ENCODE assay signal across 8 mouse cellular contexts in genomic region chr6:72366844-72367443, GRCm38 (mm10). TPM values are rescaled to one million over a fixed set of nuclear protein-coding genes. Genes with fewer than 3 reads are reported as not detected.
DNase-seq lines count a peak whose midpoint lies in the region; ATAC-seq and TF ChIP-seq lines count a peak whose summit lies in the region.

Gene Rnf181 (minus strand): TSS chr6:72366956.

- WGBS in kidney, postnatal 0 days: 80% methylated on average over 4 of the region's 4 CpGs
- WGBS in midbrain, embryonic 13.5 days: 74% methylated on average over 4 of the region's 4 CpGs

- TF ChIP-seq POLR2A in bone marrow macrophage, adult 2 months (IDR thresholded peaks at IDR 0.05; ENCODE audit: borderline replicate concordance, low read depth, low read length): no peak

- no peaks in the 10 kb centered on the region for H3K9me3 ChIP-seq in kidney, postnatal 0 days (replicated peaks; ENCODE audit: low read length)
- H3K9me3 ChIP-seq in midbrain, embryonic 13.5 days: no peaks in the 10 kb centered on the region

- no peak within 1 kb of the TSS for H3K27ac ChIP-seq in kidney, postnatal 0 days
- no peak within 1 kb of the TSS for H3K27ac ChIP-seq in bone marrow macrophage, adult 2 months (ENCODE audit: insufficient read depth, low read depth, low read length)
- no peak within 1 kb of the TSS for H3K27ac ChIP-seq in midbrain, embryonic 13.5 days

- H3K9ac ChIP-seq in kidney, postnatal 0 days (ENCODE audit: low read depth, low read length): no peak within 1 kb of the TSS
- H3K9ac ChIP-seq in midbrain, embryonic 13.5 days (replicated peaks): no peak within 1 kb of the TSS

- H3K4me2 ChIP-seq in kidney, postnatal 0 days (ENCODE audit: low read length): no peak within 1 kb of the TSS
- no peak within 1 kb of the TSS for H3K4me2 ChIP-seq in midbrain, embryonic 13.5 days (replicated peaks)

- no peaks in the 10 kb centered on the region for H3K27me3 ChIP-seq in kidney, postnatal 0 days (ENCODE audit: insufficient read depth, low read length)
- H3K27me3 ChIP-seq in midbrain, embryonic 13.5 days: no peaks in the 10 kb centered on the region; the same call in 1 of the 2 replicates

- ATAC-seq in kidney, postnatal 0 days (replicated peaks; ENCODE audit: low FRiP score, low read depth): no peak
- ATAC-seq in midbrain, embryonic 13.5 days: no peak

- no peak for TF ChIP-seq CTCF in kidney, postnatal 0 days (IDR thresholded peaks at IDR 0.05; ENCODE audit: low read depth)
- TF ChIP-seq CTCF in bone marrow macrophage, adult 2 months (IDR thresholded peaks at IDR 0.05; ENCODE audit: low read depth, low read length): no peak

- no peak for DNase-seq in kidney, postnatal 0 days (ENCODE audit: low spot score)
- no peak for DNase-seq in kidney, adult 18-20 months
- DNase-seq in gonadal fat pad, adult 2 months (ENCODE audit: low read depth): no peak
- no peak for DNase-seq in layer of hippocampus, postnatal 10 days (ENCODE audit: low spot score in 2 of 2)
- DNase-seq in thymus, adult 18-20 months: no peak
- DNase-seq in cerebellum, adult 9-10 months: no peak

- H3K36me3 ChIP-seq in kidney, postnatal 0 days (ENCODE audit: insufficient read depth, low read length): no peaks in the 10 kb centered on the region
- no peaks in the 10 kb centered on the region for H3K36me3 ChIP-seq in midbrain, embryonic 13.5 days

- H3K4me3 ChIP-seq in kidney, postnatal 0 days (replicated peaks; ENCODE audit: low read depth, low read length): no peak within 1 kb of the TSS
- no peak within 1 kb of the TSS for H3K4me3 ChIP-seq in bone marrow macrophage, adult 2 months (ENCODE audit: insufficient read depth, low read length)
- no peak within 1 kb of the TSS for H3K4me3 ChIP-seq in midbrain, embryonic 13.5 days (replicated peaks)

- peaks cover 8% of the 10 kb centered on the region; the same call in 1 of the 2 replicates for H3K4me1 ChIP-seq in kidney, postnatal 0 days (replicated peaks; ENCODE audit: insufficient read depth, low read length)
- peaks cover 4% of the 10 kb centered on the region; the same call in 1 of the 2 replicates for H3K4me1 ChIP-seq in bone marrow macrophage, adult 2 months (ENCODE audit: control insufficient read depth, insufficient read depth, low read length)
- peaks cover 5% of the 10 kb centered on the region; the same call in 1 of the 2 replicates for H3K4me1 ChIP-seq in midbrain, embryonic 13.5 days (replicated peaks)

RNA-seq across cellular contexts. Expression of gene Rnf181, which starts in this region (rescaled TPM):
- 150 and 164 TPM in 2 replicates for polyA plus RNA-seq in kidney, postnatal 0 days (2015; fragmentation: Nextera tagmentation; extraction: Ambion mirVana)
- 97.4 and 105 TPM in 2 replicates for polyA plus RNA-seq in bone marrow macrophage, adult 2 months (2012; ENCODE audit: insufficient read depth, insufficient read length, missing spikeins)
- 142 and 189 TPM in 2 replicates for polyA plus RNA-seq in gonadal fat pad, adult 2 months (2012; rRNA removed)
- total RNA-seq in layer of hippocampus, postnatal 10 days (2021): 10 to 100 TPM; 69.4 to 71.1 TPM
- 127 and 132 TPM in 2 replicates for polyA plus RNA-seq in midbrain, embryonic 13.5 days (2015; fragmentation: Nextera tagmentation; extraction: Ambion mirVana)
